Mouse (Mus musculus) brain, embryonic 14.5 days (tissue): ENCODE data around the gene H2afy.

ENCODE experiments used
- CTCF ChIP-seq: fragments of 200-500 bp; IDR thresholded peaks from 2 replicates; pipeline ENCODE4 v1.5.1; 2012; ENCODE audit warnings: inconsistent platforms, mild to moderate bottlenecking, moderate library complexity, borderline replicate concordance; ENCODE audit not compliant: insufficient read depth, insufficient read length; ENCODE audit errors: extremely low read depth
- POLR2A ChIP-seq: fragments of 200-500 bp; IDR thresholded peaks from 2 replicates; pipeline ENCODE4 v1.6.1; 2012; ENCODE audit warnings: mild to moderate bottlenecking, inconsistent platforms, borderline replicate concordance; ENCODE audit not compliant: poor library complexity, insufficient read depth, insufficient read length, severe bottlenecking; ENCODE audit errors: extremely low read depth

DNA sequence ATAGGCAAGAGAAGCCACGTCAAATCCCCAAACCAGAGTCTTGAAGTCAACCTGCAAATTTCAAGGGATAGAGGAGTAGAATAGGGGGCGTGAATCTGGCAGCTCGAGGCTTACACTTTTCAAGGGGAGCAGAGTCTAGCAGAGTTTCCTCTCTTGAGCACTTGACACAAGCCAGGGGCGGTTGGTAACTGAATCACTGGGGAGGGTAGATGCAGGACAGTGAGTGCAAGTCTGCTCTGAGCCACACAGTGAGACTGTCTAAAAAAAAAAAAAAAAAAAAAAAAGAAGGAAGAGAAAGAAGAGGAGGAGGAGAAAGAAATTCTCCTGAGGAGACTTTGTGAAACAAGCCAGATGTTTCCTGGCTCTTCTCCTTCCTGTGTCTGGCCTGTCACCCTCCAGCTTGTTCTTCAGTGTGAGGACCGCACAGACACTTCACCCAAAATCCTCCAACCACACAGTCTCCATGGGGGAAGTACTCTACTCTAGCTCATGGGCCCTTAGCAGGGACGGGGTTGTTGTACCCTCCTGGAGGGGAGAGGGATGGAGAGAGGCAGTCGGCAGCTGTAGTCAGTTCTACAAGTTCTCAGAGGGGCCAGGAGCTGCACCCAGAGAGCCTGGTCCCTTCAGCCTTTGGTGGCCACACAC, 36.9 kb upstream of the H2afy start:
- TF ChIP-seq CTCF (no peak), POLR2A (no peak)
